ENCODE assay signal across 1 mouse cellular context in genomic region chr19:45036867-45037266, GRCm38 (mm10).
TF ChIP-seq lines count a peak whose summit lies in the region.

No protein-coding gene starts in this region.

TF ChIP-seq in MEL, 35 proteins besides CTCF, POLR2A, EP300 and RAD21 (continued from another document):
- TF ChIP-seq MAFK (IDR thresholded peaks at IDR 0.05; ENCODE audit: borderline replicate concordance, low read depth, low read length) (no peak), MYB (IDR thresholded peaks at IDR 0.05; ENCODE audit: low read depth, low read length) (no peak), USF2 (IDR thresholded peaks at IDR 0.05; ENCODE audit: borderline replicate concordance in 1 of 2, insufficient read depth in 1 of 2, low read depth in 1 of 2, low read length in 2 of 2) (no peak), GABPA (IDR thresholded peaks at IDR 0.05; ENCODE audit: low read depth, low read length) (no peak), TCF12 (IDR thresholded peaks at IDR 0.05; ENCODE audit: low read depth, low read length) (no peak), MYC (IDR thresholded peaks at IDR 0.05; ENCODE audit: low read depth, low read length) (no peak), JUND (IDR thresholded peaks at IDR 0.05; ENCODE audit: low read depth, low read length) (no peak), SMC3 (IDR thresholded peaks at IDR 0.05; ENCODE audit: low read depth, low read length) (peak; percentile 66), NELFE (IDR thresholded peaks at IDR 0.05; ENCODE audit: low read depth, low read length) (no peak), ZC3H11A (IDR thresholded peaks at IDR 0.05; ENCODE audit: low read depth, low read length) (peak; percentile 56), USF1 (IDR thresholded peaks at IDR 0.05; ENCODE audit: low read depth, low read length) (no peak), CHD2 (IDR thresholded peaks at IDR 0.05; ENCODE audit: low read length) (no peak), GATA1 (IDR thresholded peaks at IDR 0.05; ENCODE audit: low read depth, low read length) (no peak), MAZ (IDR thresholded peaks at IDR 0.05; ENCODE audit: low read depth, low read length) (no peak)
